Mouse (Mus musculus): ENCODE results near the gene Serp2. TPM values are rescaled to one million over a fixed set of nuclear protein-coding genes. Genes with fewer than 3 reads are reported as not detected.

The Serp2 gene
- polyA plus RNA-seq (2012; rRNA removed): 1.6 and 2.8 TPM in 2 replicates

GRCm38 (mm10) chr14:76556852-76557208 is at the start of gene Serp2:
Gene Serp2, minus strand, starts transcription at chr14:76556889.

Other genes with a start within 250 kb of the Serp2 start
- gene Tsc22d1, start 141.9 kb downstream of the Serp2 start, polyA plus RNA-seq (2012; rRNA removed): 88.4 and 100 TPM in 2 replicates